Mouse (Mus musculus): ENCODE results near the gene Gm49661. TPM values are rescaled to one million over a fixed set of nuclear protein-coding genes. Genes with fewer than 3 reads are reported as not detected.

The Gm49661 gene
- total RNA-seq, 2 experiments from 2014 or later = not detected

Small RNA genes lying within 50 kb of the gene (microRNA-seq; reads per million reads assigned to microRNA genes)
- 5.7 reads per million, percentile 20 among the genes with 10 or more reads in this experiment for gene Gm24197

Other genes with a start within 250 kb of the Gm49661 start
- gene G430095P16Rik, start 246.4 kb downstream of the Gm49661 start, total RNA-seq (2021) = under 1 TPM in 1 of 2 experiments, not detected in 1; 0.51 TPM
- gene Nfix, start 169.1 kb downstream of the Gm49661 start, total RNA-seq (2021) = 100 to 1,000 TPM; 397 to 441 TPM
- 1 to 10 TPM; 7.4 to 8.3 TPM for gene Dand5, start 146.6 kb downstream of the Gm49661 start, total RNA-seq (2021)
- 10 to 100 TPM; 20.6 to 21.3 TPM for gene Gadd45gip1, start 137.9 kb downstream of the Gm49661 start, total RNA-seq (2021)
- gene Rad23a, start 128.8 kb downstream of the Gm49661 start, total RNA-seq (2021) = 10 to 100 TPM; 57.0 to 60.1 TPM
- 100 to 1,000 TPM; 455 to 481 TPM for gene Calr, start 122.5 kb downstream of the Gm49661 start, total RNA-seq (2021)
- 10 to 100 TPM; 59.5 to 65.8 TPM for gene Farsa, start 112.4 kb downstream of the Gm49661 start, total RNA-seq (2021)
- gene Syce2, start 97.3 kb downstream of the Gm49661 start, total RNA-seq (2021) = 10 to 100 TPM; 19.3 to 22.8 TPM
- gene Gcdh, start 75.5 kb downstream of the Gm49661 start, total RNA-seq (2021) = 10 to 100 TPM; 29.4 to 36.6 TPM
- gene Klf1, start 67.5 kb downstream of the Gm49661 start, total RNA-seq (2021) = not detected
- gene Dnase2a, start 60.9 kb downstream of the Gm49661 start, total RNA-seq (2021) = 1 to 10 TPM; 2.5 to 2.9 TPM
- 100 to 1,000 TPM; 183 to 187 TPM for gene Mast1, start 32.1 kb downstream of the Gm49661 start, total RNA-seq (2021)
- gene Rtbdn, start 22.4 kb downstream of the Gm49661 start, total RNA-seq (2021) = 1 to 10 TPM; 4.2 to 4.6 TPM
- 100 to 1,000 TPM; 507 to 518 TPM for gene Prdx2, start 154 bp upstream of the Gm49661 start, total RNA-seq (2021)
- gene Rnaseh2a, start 334 bp upstream of the Gm49661 start, total RNA-seq (2021) = 10 to 100 TPM; 41.0 to 44.2 TPM
- gene Junb, start 9.3 kb upstream of the Gm49661 start, total RNA-seq (2021) = 10 to 100 TPM; 29.9 to 33.0 TPM
- 10 to 100 TPM; 13.4 to 13.9 TPM for gene Hook2, start 21.2 kb upstream of the Gm49661 start, total RNA-seq (2021)
- gene Best2, start 45.1 kb upstream of the Gm49661 start, total RNA-seq (2021) = not detected
- gene Asna1, start 55.8 kb upstream of the Gm49661 start, total RNA-seq (2021) = 100 to 1,000 TPM; 111 to 113 TPM
- 100 to 1,000 TPM; 139 to 145 TPM for gene Trir, start 57.4 kb upstream of the Gm49661 start, total RNA-seq (2021)
- 100 to 1,000 TPM; 168 to 193 TPM for gene Tnpo2, start 67.5 kb upstream of the Gm49661 start, total RNA-seq (2021)
- gene Fbxw9, start 90.6 kb upstream of the Gm49661 start, total RNA-seq (2021) = 10 to 100 TPM; 60.1 to 63.5 TPM
- not detected for gene Gm5741, start 98.5 kb upstream of the Gm49661 start, total RNA-seq (2021)
- gene Dhps, start 102.3 kb upstream of the Gm49661 start, total RNA-seq (2021) = 10 to 100 TPM; 72.3 to 78.4 TPM
- gene Wdr83os, start 111.3 kb upstream of the Gm49661 start, total RNA-seq (2021) = 10 to 100 TPM; 54.3 to 60.4 TPM
- 10 to 100 TPM; 24.8 to 28.9 TPM for gene Wdr83, start 111.9 kb upstream of the Gm49661 start, total RNA-seq (2021)
- gene Man2b1, start 113.8 kb upstream of the Gm49661 start, total RNA-seq (2021) = 10 to 100 TPM; 35.6 to 37.2 TPM
- 1 to 10 TPM; 5.6 to 6.0 TPM for gene Zfp791, start 153.7 kb upstream of the Gm49661 start, total RNA-seq (2021)
- gene Cks1brt, start 182.5 kb upstream of the Gm49661 start, total RNA-seq (2021) = not detected